Mouse (Mus musculus): ENCODE data around the gene Gpr161. TPM values are rescaled to one million over a fixed set of nuclear protein-coding genes. Genes with fewer than 3 reads are reported as not detected.
"Not testable (repeated sequence)": the region's sequence is repeated elsewhere in the genome, so short reads cannot be mapped to it uniquely, and the experiment has no call there.

The Gpr161 gene
- total and polyA plus RNA-seq, 3 experiments = 0.08 to 0.23 TPM; not detected in 1

DNA sequence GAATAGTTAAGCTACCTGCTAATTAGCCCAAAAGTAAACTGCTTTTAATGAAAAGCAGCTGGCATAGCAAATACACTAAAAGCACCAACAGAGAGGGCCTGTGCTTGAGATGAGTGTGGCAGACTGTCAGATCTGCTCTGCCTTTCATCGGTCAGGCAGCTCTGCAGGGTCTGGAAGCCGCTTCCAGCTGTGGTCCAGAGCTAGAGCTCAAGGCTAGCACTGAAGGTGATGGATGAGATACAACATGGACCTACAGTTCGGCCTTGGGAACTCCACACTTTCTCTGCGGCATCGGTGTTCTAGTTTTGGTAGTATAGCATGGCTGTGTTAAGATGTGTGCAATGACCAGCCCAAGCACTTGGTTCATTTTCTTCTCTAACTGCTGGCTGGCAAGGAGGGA lies 32.2 kb downstream of the Gpr161 start:
- Histone ChIP-seq H3K9ac (ENCODE audit: insufficient read depth, low read depth) (no peak overlapping the region), H3K27me3 (replicated peaks) (no peaks in the 10 kb centered on the region), H3K4me2 (ENCODE audit: insufficient read depth, low read depth, poor library complexity, severe bottlenecking) (no peak overlapping the region), H3K9me3 (replicated peaks; ENCODE audit: low read length) (no peaks in the 10 kb centered on the region), H3K36me3 (replicated peaks in 1 of 2; ENCODE audit: control insufficient read depth in 1 of 2, insufficient read depth in 1 of 2, low read length in 1 of 2) (no peaks in the 10 kb centered on the region), H3K27ac (ENCODE audit: insufficient read depth, low read depth) (no peak overlapping the region), H3K4me3 (replicated peaks in 1 of 3; ENCODE audit: low read depth in 2 of 3, low read length in 2 of 3, poor library complexity in 1 of 3) (no peak overlapping the region), H3K79me2 (replicated peaks; ENCODE audit: control insufficient read depth, extremely low read depth, insufficient read depth, poor library complexity, severe bottlenecking) (no peaks in the 10 kb centered on the region), H3K4me1 (ENCODE audit: control insufficient read depth in 1 of 2, insufficient read depth in 2 of 2) (peaks cover 2 to 12% of the 10 kb centered on the region in 2 experiments)
- no peak for DNase-seq (ENCODE audit: extremely low read depth)
- dilution Hi-C loops (cut with MboI; ENCODE audit: extremely low pct_ligation_motif_present, extremely low pct_unique_long_range_greater_than_20kb, low sequenced_read_pairs) (no loop called here), in situ Hi-C loops (cut with MboI; ENCODE audit: low pct_ligation_motif_present, low pct_unique_long_range_greater_than_20kb, low sequenced_read_pairs) (no loop called here)
- TF ChIP-seq SIN3A (IDR thresholded peaks at IDR 0.05; ENCODE audit: low read length) = no peak
- TF ChIP-seq MEF2A (IDR thresholded peaks at IDR 0.05; ENCODE audit: borderline replicate concordance, low read depth, low read length) = no peak
- TF ChIP-seq HCFC1 (IDR thresholded peaks at IDR 0.05; ENCODE audit: low read depth, low read length) = no peak
- no peak for TF ChIP-seq ZMIZ1 (IDR thresholded peaks at IDR 0.05; ENCODE audit: low read depth, low read length)
- TF ChIP-seq KAT2A (IDR thresholded peaks at IDR 0.05; ENCODE audit: insufficient replicate concordance, low read length) = no peak
- no peak for TF ChIP-seq JUN (IDR thresholded peaks at IDR 0.05; ENCODE audit: insufficient read depth, low read depth, low read length)
- TF ChIP-seq GABPA (IDR thresholded peaks at IDR 0.05; ENCODE audit: insufficient replicate concordance, low read depth, low read length) = no peak
- TF ChIP-seq TCF12 (IDR thresholded peaks at IDR 0.05; ENCODE audit: low read depth, low read length) = no peak
- TF ChIP-seq ZKSCAN1 (IDR thresholded peaks at IDR 0.05; ENCODE audit: borderline replicate concordance, low read depth, low read length) = no peak
- TF ChIP-seq MYC (IDR thresholded peaks at IDR 0.05; ENCODE audit: low read depth, low read length) = no peak
- TF ChIP-seq IRF4 (IDR thresholded peaks at IDR 0.05; ENCODE audit: low read depth, low read length) = no peak
- TF ChIP-seq ETS1 (conservative IDR thresholded peaks at IDR 0.05; ENCODE audit: low read depth, low read length) = no peak
- no peak for TF ChIP-seq MAX (IDR thresholded peaks at IDR 0.05; ENCODE audit: low read length)
- no peak for TF ChIP-seq NRF1 (IDR thresholded peaks at IDR 0.05; ENCODE audit: low read depth, low read length)
- no peak for TF ChIP-seq PAX5 (IDR thresholded peaks at IDR 0.05; ENCODE audit: low read length)
- no peak for TF ChIP-seq ZC3H11A (IDR thresholded peaks at IDR 0.05; ENCODE audit: low read depth, low read length)

DNA sequence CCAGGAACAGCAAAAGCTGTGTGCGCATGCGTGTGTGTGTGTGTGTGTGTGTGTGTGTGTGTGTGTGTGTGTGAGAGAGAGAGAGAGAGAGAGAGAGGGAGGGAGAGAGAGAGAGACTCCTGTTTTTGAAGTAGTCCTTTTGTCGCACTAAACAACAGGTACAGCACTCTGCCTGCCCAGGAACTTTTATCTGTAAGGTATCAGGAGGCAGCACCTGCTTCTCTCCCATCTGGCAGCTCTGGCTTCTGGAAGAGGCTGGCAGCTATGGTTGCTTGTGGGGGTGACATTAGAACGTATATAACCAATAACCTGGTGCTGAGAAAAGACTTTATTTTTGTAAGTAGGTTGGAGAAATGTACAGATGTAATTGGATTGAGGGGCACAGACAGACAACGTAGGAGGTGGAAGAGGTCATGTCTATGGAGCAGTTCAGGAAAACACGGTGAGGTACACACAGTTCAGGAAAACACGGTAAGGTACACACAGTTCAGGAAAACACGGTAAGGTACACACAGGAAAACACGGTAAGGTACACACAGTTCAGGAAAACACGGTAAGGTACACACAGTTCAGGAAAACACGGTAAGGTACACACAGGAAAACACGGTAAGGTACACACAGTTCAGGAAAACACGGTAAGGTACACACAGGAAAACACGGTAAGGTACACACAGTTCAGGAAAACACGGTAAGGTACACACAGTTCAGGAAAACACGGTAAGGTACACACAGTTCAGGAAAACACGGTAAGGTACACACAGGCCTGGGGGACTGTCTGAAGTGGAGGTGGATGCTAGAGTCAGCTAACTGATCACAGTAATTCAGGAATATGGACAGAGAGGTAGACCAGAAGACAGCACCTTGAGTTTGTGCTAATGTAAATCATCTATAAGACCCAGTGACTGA lies 33.0 kb downstream of the Gpr161 start:
- H3K9me3 ChIP-seq (replicated peaks; ENCODE audit: low read length); H3K79me2 ChIP-seq (replicated peaks; ENCODE audit: control insufficient read depth, extremely low read depth, insufficient read depth, poor library complexity, severe bottlenecking); H3K4me3 ChIP-seq (replicated peaks in 1 of 3; ENCODE audit: low read depth in 2 of 3, low read length in 2 of 3, poor library complexity in 1 of 3); H3K27ac ChIP-seq (ENCODE audit: insufficient read depth, low read depth); H3K36me3 ChIP-seq (replicated peaks in 1 of 2; ENCODE audit: control insufficient read depth in 1 of 2, insufficient read depth in 1 of 2, low read length in 1 of 2); H3K4me2 ChIP-seq (ENCODE audit: insufficient read depth, low read depth, poor library complexity, severe bottlenecking); dilution Hi-C loops (cut with MboI; ENCODE audit: extremely low pct_ligation_motif_present, extremely low pct_unique_long_range_greater_than_20kb, low sequenced_read_pairs); in situ Hi-C loops (cut with MboI; ENCODE audit: low pct_ligation_motif_present, low pct_unique_long_range_greater_than_20kb, low sequenced_read_pairs); DNase-seq (ENCODE audit: extremely low read depth); H3K4me1 ChIP-seq (ENCODE audit: control insufficient read depth in 1 of 2, insufficient read depth in 2 of 2); H3K27me3 ChIP-seq (replicated peaks); H3K9ac ChIP-seq (ENCODE audit: insufficient read depth, low read depth): not testable (repeated sequence)

Measured in CH12.LX (cell line).